Mouse (Mus musculus) v-Abl transformed pro-B cells (cell line): ENCODE results near the gene Adgrg5.

ENCODE experiments used
- in situ Hi-C, 2 experiments: fragments of 400-800 bp; cut with MboI; formaldehyde crosslinking; loops; one replicate each; pipeline ENCODE4 v1.15.1; 2025; ENCODE audit not compliant: unreplicated experiment in 2 of 2

Gene Adgrg5

DNA sequence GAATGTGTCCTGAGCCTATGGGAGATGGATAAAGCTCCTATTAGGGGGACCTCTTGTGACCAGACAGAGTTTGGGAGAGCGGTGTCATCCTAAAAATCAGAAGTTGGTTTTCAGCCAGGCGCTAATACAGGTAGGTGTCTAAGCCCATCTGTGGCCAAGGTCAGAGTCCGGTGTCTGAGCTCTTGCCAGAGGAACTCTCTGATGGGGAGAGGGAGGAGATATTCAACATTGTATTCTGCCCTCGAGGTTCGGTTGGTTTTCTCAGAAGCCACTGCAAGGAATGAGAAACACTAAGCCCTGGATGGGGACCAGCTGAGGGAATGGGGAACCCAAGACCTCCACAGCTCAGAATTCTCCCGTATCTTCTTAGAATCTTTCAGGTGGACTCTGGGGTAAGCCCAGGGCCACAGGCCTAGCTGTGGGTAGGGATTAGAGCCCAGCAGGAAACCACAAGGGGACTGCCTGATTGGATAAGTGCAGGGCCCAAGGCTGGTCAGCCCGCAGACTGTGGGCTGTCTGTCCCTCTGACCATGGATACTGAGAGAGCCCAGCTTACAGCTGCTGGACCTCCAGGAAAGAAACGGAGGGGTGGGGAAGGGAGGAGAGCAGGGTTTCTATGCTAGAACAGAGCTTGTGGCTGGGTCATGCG is 7.1 kb upstream of the Adgrg5 start:
- in situ Hi-C loops, result no loop called here

DNA sequence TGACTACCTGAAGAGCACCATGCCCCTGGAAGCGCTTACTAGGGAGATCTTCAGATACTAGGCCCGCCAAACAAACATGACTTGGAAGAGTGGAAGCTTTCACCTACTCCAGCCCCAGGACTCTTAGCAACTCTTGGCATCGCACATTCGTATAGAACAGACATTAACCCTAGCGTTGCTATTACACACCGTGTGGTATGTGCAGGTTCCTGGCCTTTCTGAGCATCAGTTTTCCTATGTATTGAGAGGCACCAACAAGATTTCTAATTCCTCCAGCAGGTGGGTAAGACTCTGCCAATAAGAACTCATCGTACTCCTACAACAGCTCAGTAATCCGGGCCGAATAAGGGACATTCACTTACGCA is 6.6 kb upstream of the Adgrg5 start:
- in situ Hi-C loops, result no loop called here

DNA sequence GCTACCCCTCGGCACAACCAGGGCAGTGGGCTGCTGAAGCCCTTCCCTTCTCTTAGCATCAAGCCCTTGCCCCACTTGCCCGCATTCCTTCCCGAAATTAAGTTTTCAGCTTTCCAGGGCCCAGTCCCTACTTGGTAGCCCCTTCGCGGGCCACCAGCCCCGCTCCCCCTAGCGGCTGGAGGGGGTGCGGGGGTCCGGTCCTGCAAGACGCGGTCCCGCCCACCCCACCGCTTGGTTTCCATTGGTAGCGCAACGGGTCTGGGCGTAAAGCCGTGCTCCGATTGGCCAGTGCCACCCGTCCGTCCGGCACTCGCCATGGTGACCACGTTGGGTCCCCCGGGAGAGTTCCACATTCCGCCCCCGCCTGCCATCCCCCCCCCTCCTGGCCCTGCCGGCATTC is 6.1 kb upstream of the Adgrg5 start:
- in situ Hi-C loops, result no loop called here

DNA sequence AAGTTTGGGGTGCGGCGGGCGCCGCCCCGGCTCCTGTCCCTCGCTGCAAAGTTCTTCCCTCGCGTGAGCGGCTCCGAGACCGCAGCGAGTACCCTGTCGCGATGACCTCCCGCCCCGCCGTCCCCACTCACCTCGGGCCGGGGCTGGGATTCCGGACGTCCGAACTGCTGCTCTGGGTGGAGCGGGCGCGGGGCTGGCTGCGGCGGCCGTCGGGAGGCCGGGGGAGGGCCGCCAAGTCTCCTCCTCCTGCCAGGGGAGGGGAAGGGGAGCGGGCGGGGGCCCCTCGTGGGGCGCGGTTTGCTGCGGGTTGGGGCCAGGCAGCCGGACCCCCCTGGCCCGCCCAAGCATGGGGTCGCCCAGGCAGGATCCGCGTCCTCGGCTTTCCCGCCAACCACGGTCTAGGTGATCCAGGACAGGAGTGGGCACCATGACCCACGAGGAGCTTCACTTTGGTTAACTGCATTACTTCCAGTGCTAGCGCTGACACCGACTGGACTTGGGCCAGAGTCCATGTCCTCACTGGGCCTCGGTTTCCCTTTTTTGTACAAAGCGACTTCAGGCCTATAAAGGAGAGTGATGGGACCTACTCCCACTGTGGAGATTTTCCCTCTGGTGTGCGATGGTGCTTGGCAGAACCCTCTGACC is 5.5 kb upstream of the Adgrg5 start, which contains the start of gene Ccdc102a:
TSS of gene Ccdc102a (minus strand) at position 248 of the 645 bp plus-strand sequence.
- in situ Hi-C loops, result no loop called here

DNA sequence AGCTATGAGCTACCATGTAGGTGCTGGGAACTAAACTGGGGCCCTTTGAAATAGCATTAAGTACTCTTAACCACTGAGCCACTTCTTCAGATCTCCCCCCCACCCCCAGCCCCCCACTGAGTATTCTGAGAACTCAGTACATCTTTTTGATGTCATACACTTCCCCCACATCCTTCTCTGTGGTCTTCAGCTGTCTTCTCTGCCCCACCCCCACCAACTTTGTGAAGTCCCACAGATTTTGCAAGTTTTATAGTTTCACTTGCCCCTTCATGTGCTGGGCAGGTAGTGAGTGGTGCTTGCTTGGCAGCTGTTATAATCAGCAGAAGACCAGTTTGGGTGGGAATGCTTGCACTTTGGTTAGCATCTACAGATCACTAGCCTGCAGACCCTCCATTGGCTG is 4.2 kb upstream of the Adgrg5 start:
- in situ Hi-C loops, result no loop called here

DNA sequence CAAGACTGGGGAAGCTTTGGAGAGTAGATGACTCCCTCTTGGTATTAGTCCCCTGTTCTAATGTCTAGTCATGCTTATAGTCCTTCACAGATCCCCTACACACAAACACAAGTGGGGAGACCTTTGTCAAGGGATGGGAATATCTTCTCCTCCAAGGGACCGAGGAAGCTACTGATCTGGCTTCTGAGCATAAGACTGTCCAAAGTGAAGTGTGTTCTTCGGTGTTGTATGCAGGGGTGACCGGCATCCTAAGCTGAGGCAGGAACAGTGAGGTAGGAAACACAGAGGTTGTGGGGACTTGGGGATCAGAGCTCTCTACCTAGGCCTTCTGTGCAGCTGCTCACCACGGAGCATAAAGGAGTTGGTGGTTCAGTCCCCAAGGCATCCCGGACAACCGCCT is 1.3 kb upstream of the Adgrg5 start:
- in situ Hi-C loops, result no loop called here

DNA sequence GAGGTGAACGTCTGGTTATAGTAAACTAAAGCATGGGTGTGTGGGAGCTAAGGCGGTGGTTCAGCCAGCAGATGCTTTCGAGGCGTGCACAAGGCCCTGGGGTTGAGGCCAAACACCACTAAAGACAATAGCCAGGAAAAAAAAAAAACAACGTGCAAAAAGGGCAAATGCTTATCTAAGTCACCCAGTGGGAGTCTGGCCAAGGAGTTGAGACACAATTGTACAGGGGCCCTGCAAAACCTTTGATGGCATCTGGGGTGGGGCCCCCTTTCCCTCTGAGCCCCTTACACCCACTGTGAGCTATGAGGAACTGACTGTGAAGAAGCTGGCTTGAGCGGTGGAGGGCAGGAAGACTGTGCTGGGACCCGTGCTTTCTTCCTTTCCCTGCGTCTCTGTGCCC is 892 bp upstream of the Adgrg5 start:
- in situ Hi-C loops, result no loop called here

DNA sequence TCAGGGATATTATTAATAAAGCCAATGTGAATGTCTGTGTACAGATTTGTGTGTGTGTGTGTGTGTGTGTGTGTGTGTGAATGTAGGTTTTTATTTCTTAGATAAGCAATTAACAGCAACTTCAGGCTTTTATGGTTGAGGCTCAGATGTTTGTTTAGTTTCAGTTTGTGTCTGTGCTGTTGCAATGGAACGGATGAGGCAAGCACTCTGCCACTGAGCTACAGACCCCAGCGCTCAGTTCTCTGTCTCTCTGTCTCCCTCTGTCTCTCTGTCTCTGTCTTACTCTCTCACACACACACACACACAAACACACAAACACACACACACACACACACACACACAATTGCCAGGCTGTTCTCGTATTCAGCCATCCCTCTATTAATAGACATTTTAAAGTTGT is 4.7 kb downstream of the Adgrg5 start:
- in situ Hi-C loops, result loop anchor here in 1 of 2 experiments (25.0 kb wide), 2 partner anchors 509 to 759 kb away; partner anchors contain the start of genes Cfap20 and Ndrg4

DNA sequence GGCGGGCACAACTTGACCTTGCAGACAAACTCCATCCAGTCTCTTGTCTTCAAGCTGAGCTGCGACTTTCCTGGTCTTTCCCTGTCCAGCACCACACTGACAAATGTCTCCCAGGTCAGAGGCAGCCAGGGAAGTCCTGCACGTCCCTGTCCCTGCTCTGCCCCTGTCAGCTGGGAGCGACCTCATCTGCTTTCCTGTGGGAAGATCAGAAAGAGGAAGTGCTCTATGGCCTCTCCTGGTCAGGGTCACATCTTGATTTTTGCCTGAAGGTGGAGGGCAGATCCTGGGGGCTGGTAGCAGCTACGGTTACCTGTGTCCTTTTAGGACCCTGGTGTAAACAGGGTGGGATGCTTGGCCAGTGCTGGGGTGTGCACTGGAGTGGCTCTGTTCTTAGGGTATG is 10.4 kb downstream of the Adgrg5 start:
- in situ Hi-C loops, result loop anchor here in 1 of 2 experiments (25.0 kb wide), 2 partner anchors 503 to 753 kb away; partner anchors contain the start of genes Cfap20 and Ndrg4

DNA sequence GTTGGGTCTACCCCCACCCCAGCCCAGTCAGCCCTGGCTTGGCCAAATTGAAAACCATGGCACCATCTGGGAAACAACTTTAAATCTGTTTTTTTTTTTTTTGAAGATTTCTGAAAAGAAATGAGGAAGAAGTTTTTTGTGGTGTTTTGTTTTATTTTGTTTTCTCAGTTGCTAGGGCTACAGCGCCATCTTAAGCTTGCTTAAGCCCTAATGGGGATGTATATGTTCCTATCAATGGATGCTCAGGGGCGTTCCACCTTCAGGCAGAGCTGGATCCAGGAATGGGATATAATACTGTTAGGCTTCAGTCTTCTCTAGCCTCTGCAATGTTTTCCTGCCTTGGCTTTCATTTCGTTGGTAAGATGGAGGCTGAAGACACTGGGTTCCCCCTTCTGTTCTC is 11.7 kb downstream of the Adgrg5 start:
- in situ Hi-C loops, result loop anchor here in 1 of 2 experiments (25.0 kb wide), 2 partner anchors 502 to 752 kb away; partner anchors contain the start of genes Cfap20 and Ndrg4

DNA sequence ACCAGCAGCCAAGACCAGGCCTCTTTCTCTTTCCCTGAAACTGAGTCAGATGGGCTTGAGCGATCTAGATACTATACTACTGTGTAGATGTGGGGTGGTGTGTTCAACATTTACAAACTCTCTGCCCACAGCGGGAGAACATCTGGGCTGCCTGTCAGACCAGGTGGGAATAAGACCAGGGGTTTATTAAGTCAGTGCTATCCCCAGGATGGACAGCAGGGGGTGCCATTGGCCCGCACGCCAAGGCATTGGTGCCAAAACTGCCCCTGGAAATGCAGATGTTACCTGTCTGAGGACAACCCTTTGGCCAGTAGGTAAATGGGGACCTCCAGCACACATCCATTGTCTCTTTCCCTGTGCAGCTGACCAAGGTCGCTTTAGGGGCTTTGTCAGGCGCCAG is 19.1 kb downstream of the Adgrg5 start:
- in situ Hi-C loops, result loop anchor here (5.0 to 25.0 kb wide), 6 partner anchors 265 to 755 kb away; partner anchors contain the start of genes Cfap20 (in 1 of the 2), Cngb1 (in 1 of the 2) and Ndrg4 (in 1 of the 2)

DNA sequence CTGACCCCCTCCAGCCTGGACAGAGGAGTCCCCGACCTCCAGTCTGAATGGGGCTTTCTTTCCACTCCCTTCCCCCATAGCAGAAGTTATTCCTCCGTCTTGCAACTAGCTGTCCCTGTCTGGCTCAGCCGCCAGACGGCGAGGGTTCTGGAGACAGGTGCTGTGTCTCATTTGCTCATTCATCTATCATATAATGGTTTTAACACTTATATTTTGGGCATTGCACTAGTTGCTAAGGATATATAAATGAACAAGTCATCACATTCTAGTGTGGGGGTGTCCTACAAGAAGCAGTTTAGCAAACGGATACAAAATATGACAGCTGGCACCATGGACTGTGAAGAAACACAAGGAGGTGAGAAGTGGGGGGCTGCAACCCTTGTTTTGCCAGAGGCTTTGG is 21.7 kb downstream of the Adgrg5 start:
- in situ Hi-C loops, result loop anchor here (5.0 to 25.0 kb wide), 6 partner anchors 57 to 742 kb away; partner anchors contain the start of genes Cfap20 (in 1 of the 2), Cngb1 (in 1 of the 2), Katnb1 (in 1 of the 2) and Ndrg4 (in 1 of the 2)

DNA sequence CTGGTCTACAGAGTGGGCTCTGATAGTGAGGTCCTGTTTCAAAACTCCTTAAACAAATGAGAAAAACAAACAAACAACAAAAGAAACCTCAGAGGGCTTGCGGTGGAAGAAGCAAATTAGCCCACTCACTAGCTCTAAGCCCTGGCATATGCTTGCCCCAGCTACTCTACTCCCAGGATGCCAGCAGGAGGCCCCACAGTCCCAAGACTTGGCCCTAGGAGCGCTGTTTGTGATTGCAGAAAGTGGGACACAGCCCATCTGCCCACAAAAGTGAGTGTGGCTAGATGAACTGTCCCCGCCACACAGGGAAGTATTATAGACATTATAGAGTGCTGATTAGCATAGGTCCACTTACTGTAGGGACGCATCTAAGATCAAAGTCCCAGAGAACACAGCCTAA is 24.9 kb downstream of the Adgrg5 start:
- in situ Hi-C loops, result loop anchor here (5.0 to 25.0 kb wide), 6 partner anchors 54 to 739 kb away; partner anchors contain the start of genes Cfap20 (in 1 of the 2), Cngb1 (in 1 of the 2), Katnb1 (in 1 of the 2) and Ndrg4 (in 1 of the 2)

DNA sequence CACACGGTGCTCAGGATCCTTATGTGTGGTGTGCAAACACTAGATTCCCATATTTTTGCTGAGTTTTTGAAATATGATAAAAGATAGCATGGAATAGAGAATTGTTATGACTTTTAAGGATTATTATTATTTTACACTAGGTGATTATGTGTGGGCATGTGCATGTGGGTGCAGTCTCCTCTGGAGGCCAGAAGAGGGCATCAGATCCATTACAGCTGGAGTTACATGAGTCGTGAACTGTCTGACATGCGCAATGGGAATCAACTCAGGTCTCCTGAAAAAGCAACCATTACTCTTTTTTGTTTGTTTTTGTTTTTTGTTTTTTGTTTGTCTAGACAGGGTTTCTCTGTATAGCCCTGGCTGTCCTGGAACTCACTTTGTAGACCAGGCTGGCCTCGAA is 25.5 kb downstream of the Adgrg5 start:
- in situ Hi-C loops, result loop anchor here (5.0 to 25.0 kb wide), 6 partner anchors 53 to 738 kb away; partner anchors contain the start of genes Cfap20 (in 1 of the 2), Cngb1 (in 1 of the 2), Katnb1 (in 1 of the 2) and Ndrg4 (in 1 of the 2)

DNA sequence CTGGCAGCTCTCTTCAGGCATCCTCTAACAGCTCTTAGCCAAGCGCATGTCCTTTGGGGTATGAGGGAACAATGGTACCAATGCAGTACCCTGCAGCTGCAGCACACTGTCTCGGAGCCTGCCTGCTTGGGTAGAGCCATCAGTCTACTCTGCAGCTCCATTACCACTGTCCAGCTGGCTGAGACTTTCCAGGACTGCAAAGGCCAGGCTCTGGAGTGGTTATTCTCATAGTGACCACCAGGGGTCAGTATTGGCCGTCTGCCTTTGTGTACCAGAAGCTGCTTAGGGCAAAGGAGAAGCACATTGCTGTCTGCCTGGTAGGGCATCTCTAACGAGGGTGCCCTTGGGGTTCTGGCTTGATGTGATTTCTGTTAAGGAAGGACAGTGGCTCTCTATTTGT is 26.6 kb downstream of the Adgrg5 start:
- in situ Hi-C loops, result loop anchor here (5.0 to 25.0 kb wide), 2 partner anchors 107 to 112 kb away; partner anchors contain the start of gene Drc7 (in 2 of the 2)

DNA sequence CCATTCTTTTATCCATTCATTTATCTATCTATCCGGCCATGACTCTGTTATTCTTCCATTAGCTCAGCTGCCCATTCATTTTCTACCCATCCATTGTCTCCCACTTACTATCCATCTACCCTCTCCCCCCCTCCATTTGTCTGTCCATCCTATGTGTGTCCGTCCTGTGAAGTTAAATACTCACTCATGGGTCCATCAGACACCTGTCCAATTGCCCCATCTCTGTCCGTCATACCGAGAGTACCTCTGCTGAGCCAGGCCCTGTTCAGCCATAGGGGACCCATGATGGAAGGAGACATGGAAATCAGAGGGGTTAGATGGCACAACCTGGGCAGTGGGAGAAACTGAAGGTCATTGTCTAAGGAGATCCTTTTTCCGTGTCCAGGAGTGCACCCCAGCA is 27.0 kb downstream of the Adgrg5 start:
- in situ Hi-C loops, result loop anchor here (5.0 to 25.0 kb wide), 2 partner anchors 107 to 112 kb away; partner anchors contain the start of gene Drc7 (in 2 of the 2)

DNA sequence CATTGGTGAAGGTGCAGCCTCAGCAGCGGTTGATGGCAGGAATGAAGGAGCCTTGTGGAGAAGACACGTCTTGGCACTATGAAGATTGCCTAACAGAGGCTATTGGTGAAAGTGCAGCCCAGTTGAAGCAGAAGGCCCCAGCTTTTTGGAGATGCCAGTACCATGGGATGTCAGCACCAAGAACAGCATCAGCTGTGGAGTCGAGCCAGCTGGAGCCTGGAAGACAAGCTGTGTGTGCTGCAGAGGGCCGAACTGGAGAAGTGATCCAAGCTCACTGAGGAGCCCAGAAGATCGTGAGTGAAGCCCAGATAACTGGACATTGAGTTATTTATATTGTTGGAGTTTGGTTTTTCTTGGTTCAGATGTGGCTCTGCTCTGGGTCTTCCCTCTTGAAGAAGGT is 28.6 kb downstream of the Adgrg5 start:
- in situ Hi-C loops, result loop anchor here (5.0 to 25.0 kb wide), 2 partner anchors 105 to 110 kb away; partner anchors contain the start of gene Drc7 (in 2 of the 2)

DNA sequence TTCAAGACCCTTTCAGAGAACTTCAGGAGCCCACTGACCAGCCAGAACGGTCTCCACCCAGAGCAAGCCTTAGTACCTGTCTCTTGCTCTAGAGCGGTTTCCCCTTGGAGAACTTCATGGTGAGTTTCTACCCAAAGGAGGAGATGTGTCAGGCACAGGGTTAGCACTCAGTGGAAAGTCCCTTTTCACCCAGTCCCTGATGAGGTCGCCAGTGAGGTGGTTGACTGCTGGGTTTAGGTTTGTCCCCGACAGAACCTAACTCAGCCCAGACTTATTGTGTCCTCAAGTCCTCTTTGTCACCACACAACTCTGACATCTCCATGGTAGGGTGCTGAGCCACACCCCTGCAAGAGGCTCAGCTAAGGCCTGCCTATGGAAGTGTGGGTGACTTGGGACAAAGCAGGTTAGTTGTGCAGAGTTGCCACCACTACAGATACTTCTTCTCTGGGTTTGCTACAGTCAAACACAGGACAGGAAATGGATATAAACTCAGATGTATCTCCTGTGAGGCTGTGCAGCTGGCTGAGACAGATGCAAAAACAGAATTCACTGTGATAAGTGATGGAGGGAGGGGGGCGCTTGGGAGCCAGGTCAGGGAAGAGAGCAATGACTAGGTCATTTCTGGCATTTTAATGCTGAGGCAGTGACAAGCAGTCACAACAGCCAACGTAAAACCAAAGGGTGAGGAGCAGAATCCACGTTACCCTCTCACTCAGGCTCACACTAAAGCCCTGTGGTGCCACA is 30.3 kb downstream of the Adgrg5 start:
- in situ Hi-C loops, result loop anchor here (5.0 to 25.0 kb wide), 2 partner anchors 104 to 109 kb away; partner anchors contain the start of gene Drc7 (in 2 of the 2)

DNA sequence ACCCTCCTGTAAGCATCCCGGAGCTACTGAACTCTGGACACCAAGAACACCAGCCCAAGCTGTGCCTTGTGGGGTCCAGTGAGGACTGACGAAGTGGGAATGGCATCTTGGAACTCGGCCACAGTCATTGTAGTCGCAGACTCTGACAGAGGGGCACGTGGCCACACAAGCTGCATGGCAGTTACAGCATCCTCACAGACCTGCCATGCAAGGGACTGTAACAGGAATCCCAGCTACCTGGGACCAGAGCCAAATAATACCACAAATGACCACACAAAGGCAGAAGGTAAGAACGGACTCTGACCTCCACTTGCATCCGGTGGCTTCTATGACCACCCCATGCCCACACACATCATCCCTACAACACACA is 30.9 kb downstream of the Adgrg5 start:
- in situ Hi-C loops, result loop anchor here (5.0 to 25.0 kb wide), 2 partner anchors 103 to 108 kb away; partner anchors contain the start of gene Drc7 (in 2 of the 2)
